Comparison of ENCODE assay signal across 8 mouse cellular contexts in genomic region chr6:88518404-88519263, GRCm38 (mm10). TPM values are rescaled to one million over a fixed set of nuclear protein-coding genes. Genes with fewer than 3 reads are reported as not detected.
DNase-seq lines count a peak whose midpoint lies in the region; ATAC-seq and TF ChIP-seq lines count a peak whose summit lies in the region.

Gene Sec61a1 (minus strand): TSS chr6:88518905.

- no peak for TF ChIP-seq RAD21 in MEL (IDR thresholded peaks at IDR 0.05; ENCODE audit: low read depth, low read length)

- peak within 1 kb of the TSS; percentile 69 for H3K27ac ChIP-seq in MEL (ENCODE audit: control insufficient read depth, low read depth, low read length)
- H3K27ac ChIP-seq in cerebellum, adult 2 months (ENCODE audit: insufficient read depth, low read length): peak within 1 kb of the TSS; percentile 92
- peak within 1 kb of the TSS; percentile 90 for H3K27ac ChIP-seq in forebrain, postnatal 0 days (ENCODE audit: low read depth, low read length)
- H3K27ac ChIP-seq in lung, embryonic 15.5 days: peak within 1 kb of the TSS; percentile 78

- peak; percentile 83 to 98 for TF ChIP-seq POLR2A in MEL (IDR thresholded peaks at IDR 0.05; ENCODE audit: control insufficient read depth in 1 of 2, insufficient read depth in 1 of 2, low read depth in 1 of 2, low read length in 2 of 2, poor library complexity in 1 of 2)
- peak; percentile 99 for TF ChIP-seq POLR2A in cerebellum, adult 2 months (IDR thresholded peaks at IDR 0.05; ENCODE audit: borderline replicate concordance, insufficient read depth, low read length)

- peak within 1 kb of the TSS; percentile 91 to 99 for H3K4me3 ChIP-seq in MEL (ENCODE audit: control insufficient read depth in 1 of 2, insufficient read depth in 1 of 2, low read depth in 2 of 2, low read length in 2 of 2)
- peak within 1 kb of the TSS; percentile 92 for H3K4me3 ChIP-seq in cerebellum, adult 2 months (replicated peaks; ENCODE audit: insufficient read depth, low read depth, low read length)
- H3K4me3 ChIP-seq in forebrain, postnatal 0 days (ENCODE audit: low read depth, low read length): peak within 1 kb of the TSS; percentile 86
- H3K4me3 ChIP-seq in lung, embryonic 15.5 days: peak within 1 kb of the TSS; percentile 76

- TF ChIP-seq EP300 in MEL (IDR thresholded peaks at IDR 0.05; ENCODE audit: low read depth in 1 of 2, low read length in 2 of 2): no peak

- under 1% methylated on average over 80 of the region's 80 CpGs for WGBS in cerebellum, adult 2 months
- under 1% methylated on average over 74 of the region's 80 CpGs for WGBS in forebrain, postnatal 0 days
- 1% methylated on average over 80 of the region's 80 CpGs for WGBS in lung, embryonic 15.5 days

- no peaks in the 10 kb centered on the region for H3K27me3 ChIP-seq in MEL (ENCODE audit: control insufficient read depth in 1 of 2, insufficient read depth in 2 of 2, low read length in 2 of 2)
- H3K27me3 ChIP-seq in cerebellum, adult 2 months (ENCODE audit: control insufficient read depth, insufficient read depth, low read length): no peaks in the 10 kb centered on the region
- no peaks in the 10 kb centered on the region for H3K27me3 ChIP-seq in forebrain, postnatal 0 days (ENCODE audit: insufficient read depth, low read length)
- H3K27me3 ChIP-seq in lung, embryonic 15.5 days: no peaks in the 10 kb centered on the region

- H3K9me3 ChIP-seq in MEL (replicated peaks; ENCODE audit: insufficient read depth, low read length): no peaks in the 10 kb centered on the region
- H3K9me3 ChIP-seq in forebrain, postnatal 0 days (ENCODE audit: low read length): no peaks in the 10 kb centered on the region
- no peaks in the 10 kb centered on the region for H3K9me3 ChIP-seq in lung, embryonic 15.5 days

- H3K36me3 ChIP-seq in MEL (ENCODE audit: control insufficient read depth in 1 of 2, insufficient read depth in 2 of 2, low read length in 2 of 2): peaks cover 6 to 17% of the 10 kb centered on the region in 2 experiments
- peaks cover 23% of the 10 kb centered on the region for H3K36me3 ChIP-seq in forebrain, postnatal 0 days (ENCODE audit: insufficient read depth)
- peaks cover 26% of the 10 kb centered on the region for H3K36me3 ChIP-seq in lung, embryonic 15.5 days

- DNase-seq in MEL (ENCODE audit: low read depth, low spot score): peak; percentile 96
- DNase-seq in cerebellum, adult 2 months: peak; percentile 95 to 98
- peak; percentile 97 for DNase-seq in forebrain, postnatal 0 days
- DNase-seq in heart, postnatal 4 days: peak; percentile 96
- DNase-seq in layer of hippocampus, adult 8-10 months (ENCODE audit: low spot score in 2 of 2): peak; percentile 93 to 94
- DNase-seq in ovary, adult 18-20 months (ENCODE audit: low spot score): peak; percentile 94
- DNase-seq in thymus, postnatal 0 days (ENCODE audit: low spot score): peak; percentile 97

- H3K4me2 ChIP-seq in forebrain, postnatal 0 days (ENCODE audit: low read depth): peak within 1 kb of the TSS; percentile 86
- H3K4me2 ChIP-seq in lung, embryonic 15.5 days: peak within 1 kb of the TSS; percentile 81

- 0 out of 6 replicates have a peak, but pooled peaks of 1 of the 3 experiments have one; percentile 1 for TF ChIP-seq CTCF in MEL (IDR thresholded peaks at IDR 0.05 in 2 of 3, conservative IDR thresholded peaks at IDR 0.05 in 1 of 3; ENCODE audit: control insufficient read depth in 1 of 3, insufficient read depth in 1 of 3, low read depth in 2 of 3, low read length in 3 of 3, poor library complexity in 1 of 3, severe bottlenecking in 1 of 3)
- TF ChIP-seq CTCF in cerebellum, adult 2 months (IDR thresholded peaks at IDR 0.05; ENCODE audit: borderline replicate concordance, insufficient read depth, low read depth, low read length): no peak
- TF ChIP-seq CTCF in forebrain, postnatal 0 days (IDR thresholded peaks at IDR 0.05; ENCODE audit: low read depth): no peak; the same call in 1 of the 2 replicates

- peak within 1 kb of the TSS; percentile 92 for H3K9ac ChIP-seq in MEL (ENCODE audit: control insufficient read depth, low read depth, low read length, poor library complexity, severe bottlenecking)
- peak within 1 kb of the TSS; percentile 84 for H3K9ac ChIP-seq in forebrain, postnatal 0 days
- peak within 1 kb of the TSS; percentile 87 for H3K9ac ChIP-seq in lung, embryonic 15.5 days

- peaks cover 42% of the 10 kb centered on the region for H3K79me2 ChIP-seq in MEL (ENCODE audit: control insufficient read depth, insufficient read depth, low read length, poor library complexity)

- H3K4me1 ChIP-seq in MEL (ENCODE audit: control insufficient read depth in 1 of 2, insufficient read depth in 2 of 2, low read length in 2 of 2): peaks cover 3 to 19% of the 10 kb centered on the region in 2 experiments
- H3K4me1 ChIP-seq in cerebellum, adult 2 months (ENCODE audit: control insufficient read depth, insufficient read depth, low read length): 0 out of 2 replicates have a peak, but pooled peaks cover 3% of the 10 kb centered on the region
- H3K4me1 ChIP-seq in forebrain, postnatal 0 days (ENCODE audit: insufficient read depth): peaks cover 6% of the 10 kb centered on the region; the same call in 1 of the 2 replicates
- peaks cover 30% of the 10 kb centered on the region for H3K4me1 ChIP-seq in lung, embryonic 15.5 days

- peak; percentile 98 for ATAC-seq in forebrain, postnatal 0 days
- ATAC-seq in lung, embryonic 15.5 days (ENCODE audit: borderline replicate concordance, extremely low read depth, low FRiP score, low TSS enrichment): peak; percentile 98

TF ChIP-seq in MEL, 35 proteins besides CTCF, POLR2A, EP300 and RAD21:
- TF ChIP-seq MAFK (IDR thresholded peaks at IDR 0.05; ENCODE audit: borderline replicate concordance, low read depth, low read length): no peak
- TF ChIP-seq POLR2AphosphoS2 (IDR thresholded peaks at IDR 0.05; ENCODE audit: low read length): peak; percentile 97
- TF ChIP-seq SIN3A (IDR thresholded peaks at IDR 0.05; ENCODE audit: low read length): peak; percentile 94
- TF ChIP-seq SMC3 (IDR thresholded peaks at IDR 0.05; ENCODE audit: low read depth, low read length): no peak
- TF ChIP-seq MYC (IDR thresholded peaks at IDR 0.05; ENCODE audit: low read depth, low read length): peak; percentile 83
- TF ChIP-seq MAX (IDR thresholded peaks at IDR 0.05; ENCODE audit: low read length): peak; percentile 85
- TF ChIP-seq MYB (IDR thresholded peaks at IDR 0.05; ENCODE audit: low read depth, low read length): no peak
- TF ChIP-seq HCFC1 (IDR thresholded peaks at IDR 0.05; ENCODE audit: low read depth, low read length): peak; percentile 96
- TF ChIP-seq NRF1 (IDR thresholded peaks at IDR 0.05; ENCODE audit: insufficient read depth, low read depth, low read length, poor library complexity, severe bottlenecking): peak; percentile 82
- 0 out of 2 replicates have a peak, but pooled peaks have one; percentile 36 for TF ChIP-seq UBTF (IDR thresholded peaks at IDR 0.05; ENCODE audit: borderline replicate concordance, insufficient read depth, low read depth, low read length)
- TF ChIP-seq TBP (IDR thresholded peaks at IDR 0.05; ENCODE audit: low read depth, low read length): peak; percentile 90
- TF ChIP-seq CHD2 (IDR thresholded peaks at IDR 0.05; ENCODE audit: low read length): no peak
- peak; percentile 82 for TF ChIP-seq MXI1 (IDR thresholded peaks at IDR 0.05; ENCODE audit: low read depth, low read length)
- TF ChIP-seq ZKSCAN1 (IDR thresholded peaks at IDR 0.05; ENCODE audit: low read depth, low read length): no peak
- TF ChIP-seq MEF2A (IDR thresholded peaks at IDR 0.05; ENCODE audit: extremely low read depth, insufficient replicate concordance, low read depth, low read length, poor library complexity, severe bottlenecking): no peak
- TF ChIP-seq ETS1 (IDR thresholded peaks at IDR 0.05; ENCODE audit: low read depth, low read length): no peak; the same call in 1 of the 2 replicates
- TF ChIP-seq JUND (IDR thresholded peaks at IDR 0.05; ENCODE audit: low read depth, low read length): no peak
- no peak for TF ChIP-seq TAL1 (IDR thresholded peaks at IDR 0.05; ENCODE audit: low read length)
- peak; percentile 70 for TF ChIP-seq TCF12 (IDR thresholded peaks at IDR 0.05; ENCODE audit: low read depth, low read length)
- TF ChIP-seq BHLHE40 (IDR thresholded peaks at IDR 0.05; ENCODE audit: borderline replicate concordance, low read depth, low read length): no peak
- no peak for TF ChIP-seq ZC3H11A (IDR thresholded peaks at IDR 0.05; ENCODE audit: low read depth, low read length)
- TF ChIP-seq ZNF384 (IDR thresholded peaks at IDR 0.05; ENCODE audit: low read depth, low read length): no peak
- peak; percentile 99 for TF ChIP-seq ELF1 (IDR thresholded peaks at IDR 0.05; ENCODE audit: low read depth, low read length)
- peak; percentile 72; the same call in 1 of the 2 replicates for TF ChIP-seq POLR2AphosphoS5 (IDR thresholded peaks at IDR 0.05; ENCODE audit: borderline replicate concordance, low read depth, low read length)
- TF ChIP-seq ZMIZ1 (IDR thresholded peaks at IDR 0.05; ENCODE audit: low read depth, low read length): peak; percentile 94
- TF ChIP-seq KAT2A (conservative IDR thresholded peaks at IDR 0.05; ENCODE audit: low read depth, low read length): peak; percentile 96
- peak; percentile 64; the same call in 1 of the 2 replicates for TF ChIP-seq USF1 (IDR thresholded peaks at IDR 0.05; ENCODE audit: low read depth, low read length)
- peak; percentile 97 for TF ChIP-seq NELFE (IDR thresholded peaks at IDR 0.05; ENCODE audit: low read depth, low read length)
- TF ChIP-seq CHD1 (IDR thresholded peaks at IDR 0.05; ENCODE audit: low read depth, low read length): no peak
- no peak for TF ChIP-seq RCOR1 (IDR thresholded peaks at IDR 0.05; ENCODE audit: low read depth, low read length)
- no peak for TF ChIP-seq E2F4 (IDR thresholded peaks at IDR 0.05; ENCODE audit: borderline replicate concordance, low read depth, low read length)

RNA-seq across cellular contexts. Expression of gene Sec61a1, which starts in this region (rescaled TPM):
- total RNA-seq in MEL (2012; rRNA removed): 249 and 277 TPM in 2 replicates
- polyA plus RNA-seq in MEL (2012; ENCODE audit: insufficient read depth in 1 of 2, insufficient read length in 2 of 2, low read depth in 1 of 2, low replicate concordance in 2 of 2, missing spikeins in 1 of 2): 100 to 1,000 TPM; 111 to 161 TPM
- polyA plus RNA-seq in cerebellum, adult 2 months (2012; rRNA removed): 86.8 and 93.3 TPM in 2 replicates
- 150 and 191 TPM in 2 replicates for total RNA-seq in forebrain, postnatal 0 days (2014; rRNA removed)
- polyA plus RNA-seq in forebrain, postnatal 0 days (2015; fragmentation: Nextera tagmentation; extraction: Ambion mirVana): 118 and 125 TPM in 2 replicates
- total RNA-seq in heart, postnatal 4 days (2021): 100 to 1,000 TPM; 116 to 121 TPM
- total RNA-seq in layer of hippocampus, adult 8-10 months (2022): 10 to 100 TPM; 83.9 to 94.2 (median 87.0) TPM
- polyA plus RNA-seq in lung, embryonic 15.5 days (2015; fragmentation: Nextera tagmentation; extraction: Ambion mirVana): 236 and 241 TPM in 2 replicates
- 138 and 139 TPM in 2 replicates for polyA plus RNA-seq in thymus, postnatal 0 days (2015; fragmentation: Nextera tagmentation; extraction: Ambion mirVana)

Comparison
In these comparisons a context has a peak if more than half of its experiments do, and no peak if none do; other contexts are left out.
1. Peak in every context shown above with its lines: DNase-seq, ATAC-seq, H3K4me3 ChIP-seq and H3K27ac ChIP-seq.